Mouse (Mus musculus): ENCODE measurements at regions not wholly inside any gene's neighbourhood (a gene's known extent, or its start where the extent isn't known, plus 50 kb on each side); places are given as distances from the start of the nearest gene placed in this dataset.

- no peak for TF ChIP-seq POLR2A (IDR thresholded peaks at IDR 0.05; ENCODE audit: extremely low read depth, insufficient read depth, low read length)
- TF ChIP-seq CTCF (IDR thresholded peaks at IDR 0.05; ENCODE audit: extremely low read depth, insufficient read depth, low read length), result no peak
Observed at GRCm38 (mm10) chr6:91574414-91574813, 58.7 kb downstream of the Lsm3 start.

Measured in cortical plate, adult 2 months (tissue).